Mouse (Mus musculus) cerebral cortex, adult 2 months (tissue): ENCODE measurements around the gene Med26.

ENCODE experiments used
- WGBS: fragments of 180-500 bp; shearing (Covaris S2); methylation state at CpG from one replicate; pipeline ENCODE4 v1.1.7; 2018; 5-methylcytosine and 5-hydroxymethylcytosine counted together

Gene Med26

DNA sequence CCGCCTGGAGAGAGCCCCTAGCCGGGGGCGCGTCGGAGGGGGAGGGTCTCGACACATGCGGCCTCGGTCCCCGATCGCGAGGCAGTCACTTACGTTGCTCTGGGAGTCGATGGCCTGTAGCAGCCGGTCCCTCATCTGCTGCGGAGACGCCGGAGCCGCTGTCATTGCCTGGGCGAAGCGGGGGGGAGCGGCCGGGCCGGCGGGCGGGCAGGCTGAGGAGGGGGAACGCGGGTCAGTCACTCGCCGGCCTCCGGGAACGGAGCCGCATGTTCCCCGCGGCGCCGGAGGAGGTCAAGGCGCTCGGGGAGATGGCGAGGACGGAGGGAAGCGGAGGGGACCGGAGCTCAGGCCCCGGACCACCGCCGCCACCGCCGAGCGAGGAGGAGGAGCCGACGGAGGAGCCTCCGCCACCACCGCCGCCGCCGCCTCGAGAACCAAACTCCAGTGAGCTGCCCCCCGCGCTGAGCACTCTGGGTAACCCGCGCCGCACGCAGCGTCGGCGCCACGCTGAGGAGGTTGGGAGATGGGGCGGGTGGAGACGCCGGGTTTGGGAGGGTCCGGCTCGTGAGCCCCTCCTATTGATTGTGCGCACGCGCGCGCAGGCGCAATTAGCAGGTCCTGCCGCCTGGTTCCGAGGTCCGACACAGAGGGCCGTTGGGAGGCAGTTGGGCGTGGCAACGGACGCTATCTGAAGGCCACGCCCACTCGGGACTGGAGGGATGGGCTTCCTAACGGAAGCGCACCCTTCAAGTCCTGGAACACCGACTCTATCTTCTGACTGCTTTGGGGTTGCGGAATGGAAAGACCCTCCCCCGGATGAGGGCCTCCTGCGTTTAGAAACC lies at the start of gene Med26:
TSS of gene Med26 (minus strand) at position 469 of the 842 bp plus-strand sequence.
- WGBS, result 1% methylated on average over 91 of the region's 92 CpGs

DNA sequence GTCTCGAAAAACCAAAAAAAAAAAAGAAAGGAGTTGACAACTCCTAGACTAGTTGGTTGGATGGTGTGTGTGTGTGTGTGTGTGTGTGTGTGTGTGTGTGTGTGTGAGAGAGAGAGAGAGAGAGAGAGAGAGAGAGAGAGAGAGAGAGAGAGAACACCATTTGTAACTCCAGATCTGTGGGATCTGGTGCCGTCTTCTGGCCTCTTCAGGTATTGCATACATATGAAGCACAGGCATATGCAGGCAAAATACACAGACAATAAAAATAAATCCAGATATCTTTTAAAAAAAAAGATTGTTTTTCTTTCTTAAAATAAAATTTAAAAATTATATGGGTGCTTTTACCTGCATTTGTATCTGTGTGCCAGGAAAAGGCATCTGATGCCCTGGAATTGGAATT lies 42.1 kb upstream of the Med26 start:
- WGBS, result 60% methylated on average over 2 of the region's 2 CpGs

DNA sequence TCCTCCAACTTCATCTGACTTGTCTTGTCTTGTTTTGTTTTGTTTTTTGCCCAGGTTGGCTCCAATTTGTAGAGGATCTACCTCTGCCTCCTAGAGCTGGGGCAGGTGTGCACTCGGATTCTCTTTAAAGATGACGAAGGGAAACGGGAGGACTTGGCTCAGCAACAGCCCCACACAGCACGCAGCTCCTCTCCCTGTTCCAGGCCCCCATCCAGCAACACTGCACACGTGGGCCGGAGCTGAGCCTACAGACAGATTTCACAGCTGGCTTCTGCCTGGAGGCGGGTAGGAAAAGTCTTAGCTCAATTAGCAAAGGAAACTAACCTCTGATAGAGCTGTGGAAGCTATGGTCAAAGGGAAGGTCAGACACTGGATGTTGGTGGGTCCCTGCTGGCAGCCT lies 41.2 kb upstream of the Med26 start:
- WGBS, result 34% methylated on average over 7 of the region's 7 CpGs

GRCm38 (mm10) chr8:72588865-72589264 lies 40.8 kb upstream of the Med26 start:
- 54% methylated on average over 10 of the region's 10 CpGs for WGBS

GRCm38 (mm10) chr8:72587806-72588205 lies 39.7 kb upstream of the Med26 start:
- WGBS, result 26% methylated on average over 6 of the region's 6 CpGs

- 80% methylated on average over 6 of the region's 6 CpGs for WGBS
Observed at GRCm38 (mm10) chr8:72584390-72584789, 36.3 kb upstream of the Med26 start.

DNA sequence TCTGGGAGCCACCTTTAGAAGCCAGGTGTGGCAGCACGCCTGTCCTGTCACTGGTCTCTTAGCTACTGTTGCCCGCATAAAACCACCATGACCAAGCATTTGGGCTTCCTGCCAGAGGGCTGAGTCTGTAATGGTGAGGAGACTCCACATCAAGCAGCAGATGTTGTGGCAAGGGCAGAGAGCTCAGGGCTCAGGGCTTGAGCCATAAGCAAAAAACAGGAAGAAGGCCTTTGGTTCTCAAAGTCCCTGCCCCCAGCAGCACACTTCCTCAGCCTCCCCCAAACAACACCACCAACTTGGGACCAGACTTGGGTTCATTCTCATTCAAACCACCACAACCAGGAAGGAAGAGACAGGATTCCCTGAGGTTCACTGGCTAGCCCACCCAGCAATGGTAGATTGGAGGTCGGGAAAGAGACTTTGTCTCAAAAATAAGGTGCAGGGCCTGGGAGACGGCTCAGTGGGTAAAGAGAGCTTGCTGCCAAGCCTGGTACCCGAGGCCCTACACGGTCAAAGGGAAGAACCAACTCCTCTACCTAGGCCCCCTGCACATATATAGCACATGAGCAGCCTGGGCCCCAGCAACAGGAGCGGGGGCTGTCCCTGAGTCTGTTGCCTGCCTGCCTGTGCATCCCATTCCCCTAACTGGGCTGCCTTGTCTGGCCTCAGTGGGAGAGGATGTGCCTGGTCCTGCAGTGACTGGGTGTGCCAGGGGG lies 35.1 kb upstream of the Med26 start:
- 80% methylated on average over 7 of the region's 7 CpGs for WGBS

DNA sequence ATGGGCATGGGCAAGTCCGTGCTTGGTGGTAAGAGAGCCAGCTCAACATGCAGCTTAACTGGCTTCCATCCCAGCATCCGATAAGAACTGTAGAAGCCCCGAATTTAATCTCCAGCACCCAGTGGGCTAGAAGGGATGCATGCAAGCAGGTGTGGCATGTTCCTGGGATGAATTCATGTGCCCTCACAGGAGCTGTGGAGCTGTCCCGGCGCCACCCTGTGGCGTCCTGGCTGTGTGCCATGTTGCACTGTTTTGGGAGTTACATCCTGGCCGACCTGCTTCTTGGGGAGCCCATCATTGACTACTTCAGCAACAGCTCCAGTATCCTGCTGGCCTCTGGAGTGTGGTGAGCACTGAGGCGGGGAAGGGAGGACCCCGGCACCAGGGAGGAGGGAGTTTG lies 31.3 kb upstream of the Med26 start:
- WGBS, result 48% methylated on average over 9 of the region's 9 CpGs

- 63% methylated on average over 1 of the region's 1 CpGs for WGBS
Observed at GRCm38 (mm10) chr8:72577941-72578340, 29.9 kb upstream of the Med26 start.

GRCm38 (mm10) chr8:72577266-72577665 lies 29.2 kb upstream of the Med26 start:
- WGBS, result 72% methylated on average over 3 of the region's 3 CpGs

- 88% methylated on average over 6 of the region's 6 CpGs for WGBS
Observed at GRCm38 (mm10) chr8:72575915-72576314, 27.8 kb upstream of the Med26 start.

DNA sequence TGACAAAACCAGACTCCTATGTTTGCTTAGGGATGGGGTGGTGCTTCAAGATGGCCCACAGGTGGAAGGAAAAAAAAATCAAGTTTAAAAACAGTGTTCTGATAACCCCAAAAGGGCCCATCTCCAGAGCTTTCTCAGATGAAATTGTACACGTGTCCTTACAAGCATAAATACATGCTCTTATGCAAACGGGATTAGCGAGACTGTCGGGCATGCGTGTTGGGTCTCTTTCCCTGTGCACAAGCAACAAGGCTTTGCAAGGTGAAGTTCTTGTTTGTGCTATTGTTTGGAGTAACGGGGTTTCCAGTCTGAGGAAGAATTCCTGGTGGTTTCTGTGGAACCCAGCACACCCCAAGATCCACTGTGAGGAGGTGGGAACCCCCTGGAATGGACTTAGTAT lies 25.4 kb upstream of the Med26 start:
- WGBS, result 27% methylated on average over 6 of the region's 6 CpGs

- 4% methylated on average over 10 of the region's 10 CpGs for WGBS
Observed at GRCm38 (mm10) chr8:72572507-72572906, 24.4 kb upstream of the Med26 start.

DNA sequence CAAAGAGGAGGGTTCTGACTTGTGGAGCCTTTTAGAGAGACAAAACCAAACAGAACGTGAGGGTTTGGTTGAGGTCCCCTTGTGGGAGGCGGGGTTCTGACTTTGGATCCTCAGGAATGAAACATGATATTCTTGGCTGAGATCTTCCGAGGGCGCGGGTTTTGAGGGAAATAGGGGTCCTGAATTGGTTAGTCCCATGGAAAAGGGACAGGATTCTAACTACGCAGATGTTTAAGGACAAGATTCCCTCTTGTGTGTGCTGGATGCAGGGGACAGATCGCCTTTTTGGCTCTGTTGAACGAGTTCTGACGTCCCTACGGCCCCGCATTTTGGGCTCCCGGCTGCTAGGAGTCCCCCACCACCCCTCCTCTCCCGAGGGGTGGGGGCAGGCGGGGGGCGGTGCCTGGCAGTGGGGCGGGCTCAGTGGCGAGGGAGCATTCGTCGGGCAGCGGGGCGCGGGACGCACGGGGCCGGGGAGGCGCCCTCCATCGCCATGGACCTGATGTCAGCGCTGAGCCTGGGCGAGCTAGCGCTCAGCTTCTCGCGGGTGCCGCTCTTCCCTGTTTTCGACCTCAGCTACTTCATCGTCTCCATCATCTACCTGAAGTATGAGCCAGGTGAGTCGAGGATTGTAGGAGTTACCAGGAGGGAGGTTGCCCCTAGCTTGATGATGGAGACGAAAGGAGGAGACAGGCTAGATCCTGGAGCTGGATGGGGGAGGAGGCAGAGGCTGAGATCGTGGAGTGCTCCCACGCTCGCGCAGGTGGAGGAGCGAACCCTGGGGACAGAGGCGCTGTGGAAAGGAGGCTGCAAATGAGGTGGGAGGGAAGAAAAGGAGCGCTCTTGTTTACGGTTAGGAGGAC lies 23.8 kb upstream of the Med26 start, which contains the start of gene Tmem38a:
TSS of gene Tmem38a (plus strand) at position 445 of the 863 bp plus-strand sequence.
- under 1% methylated on average over 45 of the region's 45 CpGs for WGBS

DNA sequence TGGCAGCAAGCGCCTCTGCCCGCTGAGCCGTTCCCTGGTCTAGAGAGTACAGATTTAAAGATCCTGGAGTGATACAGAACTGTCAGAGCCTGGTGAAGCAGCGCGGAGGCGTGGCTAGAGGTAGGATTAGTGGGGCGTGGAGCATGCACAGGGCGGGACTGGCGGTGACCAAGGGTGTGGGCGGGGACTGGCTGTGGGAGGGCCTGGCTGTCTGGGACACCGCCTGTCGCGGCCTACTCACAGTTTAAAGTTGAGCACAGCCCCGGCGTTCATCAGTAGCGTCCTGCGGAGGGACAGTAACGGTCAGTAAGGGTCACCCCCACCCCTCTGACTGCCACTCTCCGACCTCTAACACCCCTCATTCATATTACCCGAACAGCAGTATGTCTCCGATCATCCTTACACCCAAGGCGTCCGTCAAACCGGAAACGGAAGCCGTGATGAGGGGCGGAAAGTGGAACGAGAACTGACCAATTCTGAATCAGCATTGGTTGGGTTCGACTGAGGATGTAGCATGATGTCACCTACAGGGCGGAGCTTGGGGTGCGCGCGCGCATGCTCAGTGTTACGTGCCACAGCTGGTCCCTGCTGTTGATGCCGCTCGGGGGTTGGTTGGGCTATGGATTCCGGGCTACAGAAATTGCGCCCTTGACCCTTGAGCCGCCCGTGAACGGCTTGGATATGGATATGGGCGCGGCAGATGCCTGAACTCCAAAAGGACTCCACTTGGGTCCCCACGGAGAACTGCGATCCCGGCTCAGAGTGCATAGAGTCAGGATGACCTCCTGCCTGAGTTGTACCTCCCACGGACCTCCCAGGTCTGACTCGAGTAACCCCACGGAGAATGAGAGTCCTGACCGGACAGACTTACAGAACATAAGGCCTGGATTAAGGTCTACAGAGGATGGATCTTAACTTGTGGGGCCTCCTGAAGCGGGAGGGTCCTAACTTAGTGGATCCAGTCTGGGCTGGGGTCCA lies 22.9 kb upstream of the Med26 start, which contains the start of gene Smim7:
TSS of gene Smim7 (minus strand) at position 456 of the 978 bp plus-strand sequence.
- under 1% methylated on average over 52 of the region's 52 CpGs for WGBS

- WGBS, result 62% methylated on average over 2 of the region's 2 CpGs
Observed at GRCm38 (mm10) chr8:72565970-72566369, 17.9 kb upstream of the Med26 start.

- WGBS, result 50% methylated on average over 1 of the region's 1 CpGs
Observed at GRCm38 (mm10) chr8:72561111-72561689, 13.1 kb upstream of the Med26 start.

- 49% methylated on average over 4 of the region's 4 CpGs for WGBS
Observed at GRCm38 (mm10) chr8:72555770-72556169, 7.7 kb upstream of the Med26 start.

GRCm38 (mm10) chr8:72549314-72549892 lies 1.3 kb upstream of the Med26 start:
- WGBS, result 7% methylated on average over 5 of the region's 5 CpGs
